ENCODE assay signal across 1 mouse cellular context in the genomic region with DNA sequence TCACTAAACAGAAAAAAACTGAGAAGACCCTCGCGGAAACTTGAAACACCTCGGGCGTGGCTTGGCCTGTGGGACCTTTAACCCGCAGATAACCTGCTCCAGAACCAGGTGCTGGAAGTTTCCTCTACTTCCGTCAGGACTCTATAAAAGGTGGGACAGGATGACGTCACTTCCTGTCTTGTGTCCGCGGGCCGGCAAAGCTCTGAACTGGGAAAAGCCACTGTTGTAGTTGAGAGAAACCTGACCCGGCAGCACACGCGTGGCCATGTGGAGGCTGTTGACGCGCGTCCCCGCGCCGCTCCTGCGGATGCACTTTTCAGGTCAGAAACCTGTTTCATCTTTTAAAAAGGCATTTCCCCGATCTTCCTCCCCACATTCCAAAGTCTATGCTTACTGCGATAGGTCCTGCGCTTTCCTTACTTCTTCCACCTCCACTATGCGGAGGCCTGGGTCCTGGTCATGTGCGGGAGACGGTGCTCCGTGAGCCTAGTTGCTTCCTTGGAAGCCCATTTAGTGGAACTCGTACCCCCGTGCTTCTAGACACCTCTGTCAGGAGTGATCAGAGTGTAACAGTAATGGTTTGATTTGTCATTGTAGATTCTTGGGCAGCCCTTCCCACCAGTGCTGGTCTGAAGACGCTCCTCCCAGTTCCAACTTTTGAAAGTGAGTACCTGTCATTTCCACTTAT.
TF ChIP-seq lines count a peak whose summit lies in the region.

Mrpl16 (plus strand) TSS at position 187 of the 688 bp plus-strand sequence.

TF ChIP-seq in CH12.LX, 34 proteins besides CTCF, POLR2A, EP300 and RAD21 (continued from another document):
- TF ChIP-seq ZNF384 (IDR thresholded peaks at IDR 0.05; ENCODE audit: low read depth, low read length) (peak; percentile 41; the same call in 1 of the 2 replicates), PAX5 (IDR thresholded peaks at IDR 0.05; ENCODE audit: low read length) (no peak), TCF12 (IDR thresholded peaks at IDR 0.05; ENCODE audit: low read depth, low read length) (peak; percentile 82), KAT2A (IDR thresholded peaks at IDR 0.05; ENCODE audit: insufficient replicate concordance, low read length) (peak; percentile 80; the same call in 1 of the 2 replicates), MYC (IDR thresholded peaks at IDR 0.05; ENCODE audit: low read depth, low read length) (peak; percentile 87; the same call in 1 of the 2 replicates), BHLHE40 (IDR thresholded peaks at IDR 0.05; ENCODE audit: low read depth, low read length) (peak; percentile 27; the same call in 1 of the 2 replicates), USF1 (IDR thresholded peaks at IDR 0.05; ENCODE audit: low read depth, low read length) (no peak), MEF2A (IDR thresholded peaks at IDR 0.05; ENCODE audit: borderline replicate concordance, low read depth, low read length) (peak; percentile 83; the same call in 1 of the 2 replicates), JUND (conservative IDR thresholded peaks at IDR 0.05; ENCODE audit: low read depth, low read length) (peak; percentile 98), IRF4 (IDR thresholded peaks at IDR 0.05; ENCODE audit: low read depth, low read length) (peak; percentile 79), MXI1 (IDR thresholded peaks at IDR 0.05; ENCODE audit: low read depth, low read length) (peak; percentile 96), JUN (IDR thresholded peaks at IDR 0.05; ENCODE audit: insufficient read depth, low read depth, low read length) (peak; percentile 97), ETS1 (conservative IDR thresholded peaks at IDR 0.05; ENCODE audit: low read depth, low read length) (peak; percentile 37; the same call in 1 of the 2 replicates), RCOR1 (conservative IDR thresholded peaks at IDR 0.05; ENCODE audit: low read depth, low read length) (peak; percentile 83), MAZ (IDR thresholded peaks at IDR 0.05; ENCODE audit: low read depth, low read length) (no peak), NRF1 (IDR thresholded peaks at IDR 0.05; ENCODE audit: low read depth, low read length) (no peak), USF2 (conservative IDR thresholded peaks at IDR 0.05; ENCODE audit: low read depth, low read length) (0 out of 2 replicates have a peak, but pooled peaks have one; percentile 11), UBTF (IDR thresholded peaks at IDR 0.05; ENCODE audit: low read depth, low read length) (peak; percentile 96), ZC3H11A (IDR thresholded peaks at IDR 0.05; ENCODE audit: low read depth, low read length) (no peak), TBP (conservative IDR thresholded peaks at IDR 0.05; ENCODE audit: low read depth, low read length) (peak; percentile 97), ELF1 (IDR thresholded peaks at IDR 0.05; ENCODE audit: low read depth, low read length) (peak; percentile 79), SIN3A (IDR thresholded peaks at IDR 0.05; ENCODE audit: low read length) (peak; percentile 91; the same call in 1 of the 2 replicates)
TF ChIP-seq in CH12.LX: peak in this region for 26.
